Mouse (Mus musculus) c-Kit-negative CD71-positive TER-119-positive erythroid progenitor cells, embryonic 14.5 days (primary cell): Measurements from ENCODE around the gene Mup2.
"Not testable (repeated sequence)": the region's sequence is repeated elsewhere in the genome, so short reads cannot be mapped to it uniquely, and the experiment has no call there.

Experiments used
- DNase-seq: peaks from one replicate; pipeline ENCODE4 v3.0.0-alpha.2; 2013; ENCODE audit warnings: low read depth, low spot score

The Mup2 gene

DNA sequence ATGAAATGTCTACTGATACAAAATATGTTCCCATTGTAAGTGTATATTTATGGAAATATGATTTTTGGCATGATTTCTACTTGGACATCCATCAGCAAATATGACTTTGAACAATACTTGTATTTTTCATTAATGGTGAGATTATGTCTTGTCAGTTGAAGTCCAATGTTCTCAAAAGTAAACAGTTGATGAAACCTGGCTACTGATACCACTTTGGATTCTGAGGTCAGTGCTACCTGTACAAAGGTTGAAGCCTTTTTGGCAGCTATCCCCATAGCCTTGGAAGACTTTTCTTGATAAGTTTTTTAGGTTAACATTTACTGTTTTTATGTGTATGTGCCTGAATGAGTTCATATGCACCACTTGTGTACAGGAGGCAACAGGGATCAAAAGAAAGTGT lies at the start of gene Mup2:
TSS of gene Mup2 (minus strand) at position 101 of the 400 bp plus-strand sequence.
- not testable (repeated sequence) for DNase-seq
